Mouse (Mus musculus): ENCODE data around the gene Flvcr1. TPM values are rescaled to one million over a fixed set of nuclear protein-coding genes. Genes with fewer than 3 reads are reported as not detected.

The Flvcr1 gene
- polyA plus RNA-seq, 1 experiment from 2014 or later = 9.9 TPM

DNA sequence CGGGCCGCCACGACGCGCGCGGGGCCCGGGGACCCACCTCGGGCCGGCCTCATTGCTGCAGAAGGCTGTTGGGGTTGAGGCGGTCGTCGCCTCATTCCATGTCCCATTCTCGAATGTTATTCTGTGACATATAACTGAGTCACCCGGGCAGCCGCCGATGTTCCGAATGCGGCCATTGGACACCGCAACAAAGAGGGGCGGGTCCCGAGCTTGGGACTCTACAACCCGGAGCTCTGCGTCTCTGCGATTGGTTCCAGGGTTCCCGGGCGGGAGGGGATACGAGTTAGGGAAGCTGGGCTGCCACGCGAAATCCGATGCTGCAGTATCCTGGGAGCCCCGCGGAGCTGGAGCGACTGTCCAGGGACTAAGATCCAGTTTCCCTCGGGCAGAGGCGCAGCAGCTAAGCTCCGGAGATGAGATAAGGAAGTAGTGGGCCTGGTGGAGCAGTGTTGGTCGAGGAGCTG, 46.8 kb downstream of the Flvcr1 start, which contains the start of gene Vash2:
Vash2 (minus strand) TSS at position 197 of the 464 bp plus-strand sequence.
- H3K9ac ChIP-seq = peak within 1 kb of the TSS; percentile 87
- H3K9me3 ChIP-seq (ENCODE audit: low read depth, low read length) = no peaks in the 10 kb centered on the region
- peak; percentile 97 for DNase-seq
- H3K36me3 ChIP-seq (ENCODE audit: insufficient read depth) = peaks cover 11% of the 10 kb centered on the region; the same call in 1 of the 2 replicates
- no peak for TF ChIP-seq CTCF (IDR thresholded peaks at IDR 0.05; ENCODE audit: low read depth)
- H3K4me1 ChIP-seq (ENCODE audit: insufficient read depth) = peaks cover 13% of the 10 kb centered on the region
- peak within 1 kb of the TSS; percentile 98 for H3K4me2 ChIP-seq
- H3K27ac ChIP-seq (ENCODE audit: low read depth) = peak within 1 kb of the TSS; percentile 92
- peak; percentile 99 for ATAC-seq (ENCODE audit: insufficient read depth)
- WGBS = under 1% methylated on average over 38 of the region's 38 CpGs
- no peaks in the 10 kb centered on the region for H3K27me3 ChIP-seq (ENCODE audit: insufficient read depth, low read length)
- peak within 1 kb of the TSS; percentile 67 for H3K4me3 ChIP-seq (ENCODE audit: low read depth, low read length)

DNA sequence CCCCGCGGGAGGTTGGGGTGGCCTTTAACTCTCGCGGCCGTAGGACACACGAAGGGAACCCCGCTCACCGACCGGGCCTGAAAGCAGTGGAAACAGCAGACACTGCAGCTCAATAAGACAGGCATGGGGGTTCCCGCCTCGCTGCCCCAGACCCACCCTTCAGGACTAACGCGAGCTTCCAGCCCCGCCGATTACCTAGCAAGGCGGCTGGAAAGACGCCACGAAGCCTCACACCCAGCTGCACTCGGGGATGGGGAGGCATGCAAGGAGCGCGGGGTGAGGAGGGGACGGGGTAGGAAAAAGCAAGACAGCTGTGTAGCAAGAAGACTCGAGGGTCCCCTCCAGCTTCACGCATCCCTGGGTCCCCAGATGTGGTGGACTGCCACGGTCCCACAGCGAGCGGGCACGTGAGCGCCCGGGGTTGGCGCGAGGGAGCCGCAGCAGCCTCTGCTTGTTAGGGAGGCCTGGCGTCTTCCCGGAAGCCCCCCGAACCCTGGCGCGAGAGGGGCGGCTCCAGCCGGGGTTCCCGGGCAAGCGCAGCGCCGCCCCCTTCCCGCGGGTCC, 47.4 kb downstream of the Flvcr1 start:
- no peaks in the 10 kb centered on the region for H3K9me3 ChIP-seq (ENCODE audit: low read depth, low read length)
- peak overlapping the region; percentile 92 for H3K27ac ChIP-seq (ENCODE audit: low read depth)
- WGBS = 0% methylated on average over 38 of the region's 46 CpGs
- H3K4me2 ChIP-seq = peak overlapping the region; percentile 98
- H3K27me3 ChIP-seq (ENCODE audit: insufficient read depth, low read length) = no peaks in the 10 kb centered on the region
- DNase-seq = peak; percentile 64
- H3K4me3 ChIP-seq (ENCODE audit: low read depth, low read length) = peak overlapping the region; percentile 67
- peaks cover 17% of the 10 kb centered on the region; the same call in 1 of the 2 replicates for H3K36me3 ChIP-seq (ENCODE audit: insufficient read depth)
- peak; percentile 73 for ATAC-seq (ENCODE audit: insufficient read depth)
- H3K4me1 ChIP-seq (ENCODE audit: insufficient read depth) = peaks cover 13% of the 10 kb centered on the region
- peak overlapping the region; percentile 87 for H3K9ac ChIP-seq
- no peak for TF ChIP-seq CTCF (IDR thresholded peaks at IDR 0.05; ENCODE audit: low read depth)

DNA sequence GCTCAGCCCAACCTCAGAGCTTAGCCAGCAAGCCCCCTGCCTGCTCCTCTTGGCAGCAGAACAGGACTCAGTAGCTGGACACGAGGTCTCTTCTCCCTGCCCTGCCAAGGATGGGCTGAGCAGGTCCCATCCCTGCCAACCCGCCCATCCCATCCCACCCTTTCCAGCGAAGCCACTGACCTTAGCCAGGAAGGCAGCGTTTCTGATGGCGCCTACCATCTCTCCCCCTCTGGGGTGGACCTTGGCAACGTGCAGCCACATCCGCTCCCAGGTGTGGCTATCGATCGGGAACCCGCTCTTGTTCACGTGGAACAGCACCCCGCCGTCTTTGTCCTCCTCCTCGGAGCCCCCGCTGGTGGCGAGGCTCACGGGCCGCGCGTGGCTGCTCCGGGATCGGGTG, 48.0 kb downstream of the Flvcr1 start:
- DNase-seq = peak; percentile 54
- Histone ChIP-seq H3K27me3 (ENCODE audit: insufficient read depth, low read length) (no peaks in the 10 kb centered on the region), H3K4me3 (ENCODE audit: low read depth, low read length) (peak overlapping the region; percentile 67), H3K4me2 (peak overlapping the region; percentile 98), H3K9me3 (ENCODE audit: low read depth, low read length) (no peaks in the 10 kb centered on the region), H3K4me1 (ENCODE audit: insufficient read depth) (peaks cover 13% of the 10 kb centered on the region), H3K9ac (peak overlapping the region; percentile 87), H3K36me3 (ENCODE audit: insufficient read depth) (peaks cover 23% of the 10 kb centered on the region; the same call in 1 of the 2 replicates), H3K27ac (ENCODE audit: low read depth) (no peak overlapping the region)
- WGBS = 2% methylated on average over 22 of the region's 22 CpGs
- no peak for TF ChIP-seq CTCF (IDR thresholded peaks at IDR 0.05; ENCODE audit: low read depth)
- no peak for ATAC-seq (ENCODE audit: insufficient read depth)

DNA sequence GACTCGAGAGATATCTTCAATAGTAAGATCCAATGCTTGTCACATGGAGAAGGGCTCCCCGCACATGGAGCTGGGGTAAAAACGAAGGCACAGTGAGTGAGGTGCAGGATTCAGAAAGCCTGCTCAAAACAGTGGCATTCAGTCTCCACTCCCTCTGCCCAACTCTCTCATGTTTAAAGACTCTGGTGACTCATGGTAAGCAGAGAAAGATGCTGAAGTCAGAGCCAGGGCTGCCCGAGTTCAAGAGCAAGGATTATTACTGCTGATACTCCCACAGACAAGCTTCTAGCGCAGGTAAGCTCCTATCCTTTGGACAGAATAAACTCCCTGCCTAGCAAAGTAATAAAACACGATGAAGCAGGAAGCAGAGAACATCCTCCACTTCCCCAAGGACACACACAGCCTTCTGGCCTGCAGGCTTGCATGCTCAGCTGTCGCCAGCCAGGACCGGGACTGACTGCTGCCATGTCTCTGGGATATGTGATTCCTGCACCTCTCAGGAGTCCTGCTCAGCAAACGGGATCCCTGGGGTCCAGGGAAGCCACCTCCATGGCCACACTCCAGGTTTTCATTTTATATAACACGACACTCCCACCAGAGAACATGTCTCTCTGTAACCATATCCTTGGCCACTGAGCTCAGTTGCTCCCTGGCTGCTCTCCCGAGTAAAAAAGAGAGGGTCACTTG, 48.9 kb downstream of the Flvcr1 start:
- peak overlapping the region; percentile 98 for H3K4me2 ChIP-seq
- peaks cover 32% of the 10 kb centered on the region; the same call in 1 of the 2 replicates for H3K36me3 ChIP-seq (ENCODE audit: insufficient read depth)
- DNase-seq = peak; percentile 29
- WGBS = 28% methylated on average over 11 of the region's 11 CpGs
- peak overlapping the region; percentile 67 for H3K4me3 ChIP-seq (ENCODE audit: low read depth, low read length)
- no peaks in the 10 kb centered on the region for H3K27me3 ChIP-seq (ENCODE audit: insufficient read depth, low read length)
- TF ChIP-seq CTCF (IDR thresholded peaks at IDR 0.05; ENCODE audit: low read depth) = no peak
- no peaks in the 10 kb centered on the region for H3K9me3 ChIP-seq (ENCODE audit: low read depth, low read length)
- H3K4me1 ChIP-seq (ENCODE audit: insufficient read depth) = peaks cover 13% of the 10 kb centered on the region
- H3K9ac ChIP-seq = peak overlapping the region; percentile 87
- H3K27ac ChIP-seq (ENCODE audit: low read depth) = no peak overlapping the region
- no peak for ATAC-seq (ENCODE audit: insufficient read depth)

DNA sequence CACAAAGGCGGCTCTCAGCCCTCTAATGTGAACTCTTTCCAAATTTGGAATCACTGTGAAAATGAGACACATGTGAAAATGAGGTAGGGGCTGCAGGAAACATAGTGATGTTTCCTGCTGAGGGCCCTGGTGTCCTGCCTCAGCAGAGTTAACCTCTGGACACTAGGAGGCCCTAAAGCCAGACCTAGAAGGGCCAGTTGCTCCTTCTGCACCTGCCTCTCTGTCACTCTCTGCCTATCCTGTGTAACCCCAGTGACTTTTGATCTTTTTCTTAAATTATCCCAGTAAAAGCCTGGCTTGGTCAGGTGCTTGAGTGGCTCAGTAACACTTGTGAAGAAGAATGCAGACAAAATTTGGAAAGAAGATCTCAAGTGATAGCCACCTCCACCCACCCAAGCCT, 51.1 kb downstream of the Flvcr1 start:
- no peak for TF ChIP-seq CTCF (IDR thresholded peaks at IDR 0.05; ENCODE audit: low read depth)
- H3K4me2 ChIP-seq = no peak overlapping the region
- H3K9me3 ChIP-seq (ENCODE audit: low read depth, low read length) = no peaks in the 10 kb centered on the region
- DNase-seq (no peak), ATAC-seq (ENCODE audit: insufficient read depth) (no peak)
- H3K36me3 ChIP-seq (ENCODE audit: insufficient read depth) = peaks cover 48% of the 10 kb centered on the region
- no peaks in the 10 kb centered on the region for H3K27me3 ChIP-seq (ENCODE audit: insufficient read depth, low read length)
- no peak overlapping the region for H3K27ac ChIP-seq (ENCODE audit: low read depth)
- H3K4me3 ChIP-seq (ENCODE audit: low read depth, low read length) = no peak overlapping the region
- 60% methylated on average over 1 of the region's 1 CpGs for WGBS
- peaks cover 13% of the 10 kb centered on the region for H3K4me1 ChIP-seq (ENCODE audit: insufficient read depth)
- no peak overlapping the region for H3K9ac ChIP-seq

DNA sequence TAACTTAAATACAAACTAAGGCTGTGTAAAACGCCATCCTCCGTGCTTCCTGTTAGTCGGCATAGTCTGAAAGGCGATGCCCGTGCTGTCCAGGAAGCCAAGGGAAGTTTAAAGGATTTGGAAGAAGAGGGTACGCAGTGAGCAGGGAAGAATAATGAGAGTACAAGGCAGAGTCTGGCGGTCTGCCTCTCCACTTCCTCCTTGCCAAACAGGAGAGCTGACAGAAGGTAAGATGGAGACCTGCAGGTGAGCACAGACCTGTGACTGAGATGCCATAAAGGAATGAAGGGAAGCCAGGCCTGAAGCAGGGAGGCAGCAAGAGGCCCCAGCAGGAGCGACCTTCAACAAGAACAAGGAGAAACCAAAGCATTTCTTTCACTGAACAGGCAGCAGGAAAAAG, 51.8 kb downstream of the Flvcr1 start:
- ATAC-seq (ENCODE audit: insufficient read depth) = no peak
- WGBS = 80% methylated on average over 8 of the region's 8 CpGs
- H3K4me2 ChIP-seq = no peak overlapping the region
- peaks cover 13% of the 10 kb centered on the region for H3K4me1 ChIP-seq (ENCODE audit: insufficient read depth)
- H3K36me3 ChIP-seq (ENCODE audit: insufficient read depth) = peaks cover 54% of the 10 kb centered on the region
- H3K27me3 ChIP-seq (ENCODE audit: insufficient read depth, low read length) = no peaks in the 10 kb centered on the region
- H3K27ac ChIP-seq (ENCODE audit: low read depth) = no peak overlapping the region
- DNase-seq = no peak
- H3K9ac ChIP-seq = no peak overlapping the region
- H3K9me3 ChIP-seq (ENCODE audit: low read depth, low read length) = no peaks in the 10 kb centered on the region
- TF ChIP-seq CTCF (IDR thresholded peaks at IDR 0.05; ENCODE audit: low read depth) = no peak
- no peak overlapping the region for H3K4me3 ChIP-seq (ENCODE audit: low read depth, low read length)

DNA sequence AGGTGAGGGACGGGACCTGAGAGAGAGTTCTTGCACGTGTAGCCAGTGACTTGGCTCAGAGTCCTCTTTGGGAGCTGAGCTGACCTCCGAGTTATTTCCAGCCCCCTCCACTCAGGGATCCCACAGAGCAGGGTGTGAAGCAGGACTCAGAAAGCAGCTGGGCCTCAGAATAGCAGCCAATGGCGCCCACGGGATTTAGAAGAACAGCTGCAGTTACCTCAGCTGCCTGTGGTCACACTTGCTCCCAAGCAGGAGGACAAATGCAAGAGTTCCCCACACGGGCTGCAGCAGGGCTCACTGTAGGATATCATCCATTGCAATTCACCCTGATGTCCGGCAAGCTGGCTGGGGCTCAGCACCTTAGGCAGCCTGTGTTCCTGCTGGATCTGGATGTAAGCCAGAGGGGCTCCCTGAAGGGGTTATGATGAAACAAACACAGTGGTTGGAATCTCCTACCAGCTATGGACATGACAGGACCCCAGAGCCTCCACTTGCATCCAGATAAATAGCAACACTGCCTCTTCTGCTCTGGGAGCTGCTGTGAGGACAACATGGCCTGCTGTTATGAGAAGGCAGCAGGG, 53.3 kb downstream of the Flvcr1 start:
- peaks cover 64% of the 10 kb centered on the region for H3K36me3 ChIP-seq (ENCODE audit: insufficient read depth)

More for the DNA sequence above, 53.3 kb downstream of the Flvcr1 start:
- ATAC-seq (ENCODE audit: insufficient read depth) (no peak; the same call in 1 of the 2 replicates), DNase-seq (peak; percentile 24)
- Histone ChIP-seq H3K9me3 (ENCODE audit: low read depth, low read length) (no peaks in the 10 kb centered on the region), H3K9ac (0 out of 2 replicates have a peak overlapping the region, but pooled peaks have one; percentile 1), H3K4me3 (ENCODE audit: low read depth, low read length) (no peak overlapping the region), H3K4me1 (ENCODE audit: insufficient read depth) (peaks cover 10% of the 10 kb centered on the region), H3K27me3 (ENCODE audit: insufficient read depth, low read length) (no peaks in the 10 kb centered on the region), H3K4me2 (no peak overlapping the region), H3K27ac (ENCODE audit: low read depth) (no peak overlapping the region)
- TF ChIP-seq CTCF (IDR thresholded peaks at IDR 0.05; ENCODE audit: low read depth) = no peak
- 50% methylated on average over 7 of the region's 7 CpGs for WGBS
